Mouse (Mus musculus) brown adipose tissue, adult 24 weeks (tissue): ENCODE data around the gene Psenen. TPM values are rescaled to one million over a fixed set of nuclear protein-coding genes. Genes with fewer than 3 reads are reported as not detected.

Source experiments
- H3K27ac ChIP-seq: fragments of 200-500 bp; replicated peaks from 2 replicates; pipeline ENCODE4 v1.5.1; 2012; ENCODE audit warnings: low read depth, mild to moderate bottlenecking, low read length
- H3K4me1 ChIP-seq: fragments of 200-500 bp; 2 replicates; pipeline ENCODE4 v1.6.1; 2012; ENCODE audit warnings: low read length, mixed read lengths; ENCODE audit not compliant: control insufficient read depth, insufficient read depth, insufficient read length
- H3K4me3 ChIP-seq: fragments of 200-500 bp; 2 replicates; pipeline ENCODE4 v1.5.1; 2012; ENCODE audit warnings: low read depth, mild to moderate bottlenecking, low read length, moderate library complexity; ENCODE audit not compliant: insufficient read depth
- polyA plus RNA-seq: library from polyadenylated mRNA; stranded (reverse); fragments of >200 nt; gene quantifications from 2 replicates; pipeline ENCODE4 v1.2.4, GENCODE M21; 2012; ENCODE audit not compliant: missing spikeins, insufficient read depth, insufficient read length

Psenen gene
- polyA plus RNA-seq, 1 experiment: 177 TPM

DNA sequence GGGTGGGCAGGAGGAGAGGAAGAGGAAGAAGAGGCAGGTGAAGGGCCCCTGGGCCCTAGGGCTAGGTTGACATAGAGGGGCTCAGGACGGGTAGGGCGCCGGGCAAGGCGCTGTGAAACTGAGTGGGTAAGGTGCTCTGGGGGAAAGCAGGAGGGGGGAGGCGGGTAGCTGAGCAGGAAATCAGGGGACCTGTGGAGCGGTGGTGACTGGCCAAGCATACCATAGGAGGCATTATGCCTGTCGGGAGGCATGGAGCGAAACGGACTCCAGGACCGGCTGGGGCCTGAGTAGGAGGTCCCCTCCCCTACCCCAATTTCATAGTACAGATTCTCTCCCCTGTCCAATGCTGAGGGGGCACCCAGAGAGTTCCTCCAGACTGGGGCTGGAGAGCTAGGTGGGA lies 40.6 kb downstream of the Psenen start:
- no peak overlapping the region for H3K4me3 ChIP-seq

DNA sequence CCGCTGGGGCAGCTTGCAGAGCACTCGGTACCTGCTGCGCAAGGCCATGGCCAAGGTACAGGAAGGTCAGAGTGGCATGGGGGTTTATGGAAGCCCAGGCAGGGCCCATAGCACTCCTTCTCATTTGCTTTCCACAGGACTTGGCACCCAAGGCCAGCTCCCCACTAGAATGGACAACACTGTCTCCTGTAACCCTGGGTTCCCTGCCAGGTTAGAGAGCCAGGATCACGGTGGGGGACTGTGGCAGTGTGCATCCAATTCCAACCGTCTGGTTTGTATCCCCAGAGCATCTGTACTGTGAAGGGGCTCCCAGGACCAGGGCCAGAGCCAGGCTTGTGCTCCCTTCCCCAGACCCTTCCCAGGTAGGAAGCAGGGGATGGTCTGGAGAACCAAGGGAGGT lies 42.6 kb downstream of the Psenen start:
- no peak overlapping the region for H3K4me3 ChIP-seq
- no peaks in the 10 kb centered on the region for H3K4me1 ChIP-seq
- H3K27ac ChIP-seq: no peak overlapping the region

More for the DNA sequence above, 40.6 kb downstream of the Psenen start:
- H3K27ac ChIP-seq: no peak overlapping the region
- H3K4me1 ChIP-seq: no peaks in the 10 kb centered on the region

- H3K4me1 ChIP-seq: no peaks in the 10 kb centered on the region
- no peak overlapping the region for H3K4me3 ChIP-seq
- no peak overlapping the region for H3K27ac ChIP-seq
Measured at GRCm38 (mm10) chr7:30520396-30520795, 43.0 kb downstream of the Psenen start.

DNA sequence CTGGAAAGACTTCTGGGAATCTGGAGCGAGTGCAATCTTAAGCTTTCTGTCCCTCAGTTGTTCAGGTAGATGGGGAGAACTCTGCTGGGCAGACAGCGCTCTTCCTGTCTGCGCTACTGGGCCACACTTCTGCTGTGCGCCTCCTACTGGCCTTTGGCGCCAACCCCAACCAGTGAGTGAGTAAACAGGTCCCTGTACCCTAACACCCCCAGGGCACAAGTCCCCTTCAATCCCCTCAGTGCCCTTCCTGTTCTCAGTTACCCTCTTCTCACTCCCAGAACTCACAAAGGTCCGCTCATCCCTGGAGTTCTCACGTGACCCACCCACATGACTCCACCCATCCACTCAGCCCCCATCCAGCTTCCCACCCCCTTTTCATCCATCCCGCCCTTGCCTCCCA lies 45.1 kb downstream of the Psenen start:
- H3K4me3 ChIP-seq: no peak overlapping the region
- H3K4me1 ChIP-seq: no peaks in the 10 kb centered on the region
- H3K27ac ChIP-seq: no peak overlapping the region

DNA sequence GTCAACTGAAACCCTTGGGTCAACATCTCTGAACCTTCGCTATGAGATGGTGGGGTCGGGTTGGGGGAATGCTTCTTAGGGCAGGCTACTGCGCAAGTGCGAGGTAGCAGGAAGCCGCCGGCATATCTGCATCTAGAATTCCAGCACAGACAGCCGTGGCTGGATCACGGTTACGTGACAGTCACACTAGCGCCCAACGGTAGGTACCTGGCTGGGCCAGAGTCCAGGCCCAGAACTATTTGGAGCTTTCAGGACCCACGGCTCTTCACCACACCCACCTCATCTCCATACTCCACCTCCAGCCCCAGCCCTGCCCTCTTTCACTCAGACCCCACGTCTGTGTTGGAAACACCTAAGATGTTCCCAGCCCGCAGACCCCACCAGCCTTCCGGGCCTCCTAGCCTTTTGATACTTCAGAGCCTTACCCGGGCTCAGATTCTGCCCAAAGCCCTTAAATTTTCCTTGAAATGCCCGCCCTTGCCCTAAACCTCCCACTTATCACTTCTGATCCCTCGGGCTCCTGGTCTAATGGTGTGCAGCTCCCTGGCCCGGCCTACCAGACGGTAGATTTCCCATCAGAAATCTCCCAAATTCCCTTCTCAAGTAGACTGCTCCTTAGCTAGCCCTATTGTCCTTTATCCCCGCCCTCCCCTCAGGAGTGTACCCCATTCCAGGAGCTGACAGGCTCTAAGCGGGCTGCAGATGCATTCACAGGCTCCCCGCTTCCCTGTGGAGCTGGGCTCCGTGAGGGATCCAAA lies 48.2 kb downstream of the Psenen start:
- no peak overlapping the region for H3K27ac ChIP-seq
- no peaks in the 10 kb centered on the region for H3K4me1 ChIP-seq
- H3K4me3 ChIP-seq: no peak overlapping the region

Other genes with a start within 250 kb of the Psenen start
- not detected in 2 replicates for gene Syne4, start 248.8 kb downstream of the Psenen start, polyA plus RNA-seq
- 1.6 and 2.0 TPM in 2 replicates for gene E130208F15Rik, start 241.9 kb downstream of the Psenen start, polyA plus RNA-seq
- gene Sdhaf1, start 239.7 kb downstream of the Psenen start, polyA plus RNA-seq: 18.1 and 22.7 TPM in 2 replicates
- gene Lrfn3, start 200.9 kb downstream of the Psenen start, polyA plus RNA-seq: 0.67 and 2.4 TPM in 2 replicates
- gene Tyrobp, start 149.9 kb downstream of the Psenen start, polyA plus RNA-seq: 34.6 and 43.0 TPM in 2 replicates
- gene Hcst, start 143.8 kb downstream of the Psenen start, polyA plus RNA-seq: 2.5 and 2.8 TPM in 2 replicates
- gene Nfkbid, start 141.9 kb downstream of the Psenen start, polyA plus RNA-seq: 0.67 and 1.6 TPM in 2 replicates
- gene Aplp1, start 118.1 kb downstream of the Psenen start, polyA plus RNA-seq: 0.44 and 0.92 TPM in 2 replicates
- gene Kirrel2, start 105.9 kb downstream of the Psenen start, polyA plus RNA-seq: not detected in 2 replicates
- gene Nphs1, start 105.3 kb downstream of the Psenen start, polyA plus RNA-seq: not detected in 2 replicates
- not detected in 2 replicates for gene Prodh2, start 70.0 kb downstream of the Psenen start, polyA plus RNA-seq
- 0.40 TPM in 1 of 2 replicates, not detected in the other for gene Arhgap33, start 28.6 kb downstream of the Psenen start, polyA plus RNA-seq
- 49.1 and 64.2 TPM in 2 replicates for gene Hspb6, start 11.4 kb downstream of the Psenen start, polyA plus RNA-seq
- gene Proser3, start 11.3 kb downstream of the Psenen start, polyA plus RNA-seq: 0.95 and 4.2 TPM in 2 replicates
- 19.5 and 23.1 TPM in 2 replicates for gene Lin37, start 3.8 kb downstream of the Psenen start, polyA plus RNA-seq
- 59.1 and 65.5 TPM in 2 replicates for gene U2af1l4, start 326 bp downstream of the Psenen start, polyA plus RNA-seq
- gene Gm49396, start 283 bp downstream of the Psenen start, polyA plus RNA-seq: 0.91 and 5.5 TPM in 2 replicates
- not detected in 2 replicates for gene Igflr1, start 1.8 kb upstream of the Psenen start, polyA plus RNA-seq
- 7.1 and 16.1 TPM in 2 replicates for gene Kmt2b, start 25.1 kb upstream of the Psenen start, polyA plus RNA-seq
- gene Zbtb32, start 35.3 kb upstream of the Psenen start, polyA plus RNA-seq: not detected in 2 replicates
- not detected in 2 replicates for gene Upk1a, start 49.2 kb upstream of the Psenen start, polyA plus RNA-seq
- 5,485 and 5,752 TPM in 2 replicates for gene Cox6b1, start 62.5 kb upstream of the Psenen start, polyA plus RNA-seq
- not detected in 2 replicates for gene Etv2, start 72.2 kb upstream of the Psenen start, polyA plus RNA-seq
- gene Rbm42, start 86.7 kb upstream of the Psenen start, polyA plus RNA-seq: 24.5 and 39.6 TPM in 2 replicates
- 2.3 and 2.9 TPM in 2 replicates for gene Haus5, start 101.4 kb upstream of the Psenen start, polyA plus RNA-seq
- not detected in 2 replicates for gene Pmis2, start 108.0 kb upstream of the Psenen start, polyA plus RNA-seq
- not detected in 2 replicates for gene 2200002J24Rik, start 135.3 kb upstream of the Psenen start, polyA plus RNA-seq
- gene Atp4a, start 148.6 kb upstream of the Psenen start, polyA plus RNA-seq: not detected in 2 replicates
- 209 and 275 TPM in 2 replicates for gene Tmem147, start 165.9 kb upstream of the Psenen start, polyA plus RNA-seq
- not detected in 2 replicates for gene Gapdhs, start 180.1 kb upstream of the Psenen start, polyA plus RNA-seq
- 12.3 and 18.2 TPM in 2 replicates for gene Sbsn, start 187.8 kb upstream of the Psenen start, polyA plus RNA-seq
- 7.4 and 7.8 TPM in 2 replicates for gene Dmkn, start 200.1 kb upstream of the Psenen start, polyA plus RNA-seq
- 11.5 and 15.2 TPM in 2 replicates for gene Krtdap, start 224.3 kb upstream of the Psenen start, polyA plus RNA-seq